Mouse (Mus musculus) ES-Bruce4 (cell line): ENCODE data around the gene Lipe. TPM values are rescaled to one million over a fixed set of nuclear protein-coding genes. Genes with fewer than 3 reads are reported as not detected.

ENCODE experiments used
- H3K27ac ChIP-seq: 2 replicates; pipeline ENCODE4 v1.5.1; 2012; ENCODE audit warnings: low read length, inconsistent platforms; ENCODE audit not compliant: insufficient read depth
- H3K27me3 ChIP-seq: 2 replicates; pipeline ENCODE4 v1.6.1; 2012; ENCODE audit warnings: mild to moderate bottlenecking, low read length, inconsistent platforms; ENCODE audit not compliant: control insufficient read depth, poor library complexity, insufficient read depth, severe bottlenecking
- H3K36me3 ChIP-seq: 2 replicates; pipeline ENCODE4 v1.6.1; 2012; ENCODE audit warnings: inconsistent platforms, mild to moderate bottlenecking, low read length, moderate library complexity; ENCODE audit not compliant: control insufficient read depth, poor library complexity, insufficient read depth, severe bottlenecking
- H3K4me1 ChIP-seq: one replicate; pipeline ENCODE4 v1.8.1; 2011; ENCODE audit warnings: low read length; ENCODE audit not compliant: control insufficient read depth, insufficient read depth
- H3K4me3 ChIP-seq: 2 replicates; pipeline ENCODE4 v1.5.1; 2011; ENCODE audit warnings: low read depth, mild to moderate bottlenecking, low read length
- H3K9ac ChIP-seq: 2 replicates; pipeline ENCODE4 v1.6.1; 2012; ENCODE audit warnings: low read depth, mild to moderate bottlenecking, inconsistent platforms; ENCODE audit not compliant: poor library complexity, severe bottlenecking
- H3K9me3 ChIP-seq: replicated peaks from 2 replicates; pipeline ENCODE4 v1.6.1; 2012; ENCODE audit warnings: mild to moderate bottlenecking, low read length, inconsistent platforms; ENCODE audit not compliant: control insufficient read depth, poor library complexity, insufficient read depth, severe bottlenecking
- CTCF ChIP-seq: IDR thresholded peaks from one replicate; pipeline ENCODE4 v1.8.1; 2011; ENCODE audit warnings: low read depth, low read length
- EP300 ChIP-seq: IDR thresholded peaks from 2 replicates; pipeline ENCODE4 v1.6.1; 2011; ENCODE audit warnings: low read depth, low read length; ENCODE audit not compliant: insufficient read depth
- POLR2A ChIP-seq: IDR thresholded peaks from one replicate; pipeline ENCODE4 v1.8.1; 2011; ENCODE audit warnings: low read length; ENCODE audit not compliant: insufficient read depth
- polyA plus RNA-seq: library from polyadenylated mRNA; stranded (reverse); fragments of >200 nt; gene quantifications from 2 replicates; pipeline ENCODE4 v1.2.4, GENCODE M21; 2011; ENCODE audit warnings: low read depth; ENCODE audit not compliant: missing spikeins, insufficient read depth, insufficient read length

Gene Lipe
- polyA plus RNA-seq, 1 experiment: 18.0 TPM

DNA sequence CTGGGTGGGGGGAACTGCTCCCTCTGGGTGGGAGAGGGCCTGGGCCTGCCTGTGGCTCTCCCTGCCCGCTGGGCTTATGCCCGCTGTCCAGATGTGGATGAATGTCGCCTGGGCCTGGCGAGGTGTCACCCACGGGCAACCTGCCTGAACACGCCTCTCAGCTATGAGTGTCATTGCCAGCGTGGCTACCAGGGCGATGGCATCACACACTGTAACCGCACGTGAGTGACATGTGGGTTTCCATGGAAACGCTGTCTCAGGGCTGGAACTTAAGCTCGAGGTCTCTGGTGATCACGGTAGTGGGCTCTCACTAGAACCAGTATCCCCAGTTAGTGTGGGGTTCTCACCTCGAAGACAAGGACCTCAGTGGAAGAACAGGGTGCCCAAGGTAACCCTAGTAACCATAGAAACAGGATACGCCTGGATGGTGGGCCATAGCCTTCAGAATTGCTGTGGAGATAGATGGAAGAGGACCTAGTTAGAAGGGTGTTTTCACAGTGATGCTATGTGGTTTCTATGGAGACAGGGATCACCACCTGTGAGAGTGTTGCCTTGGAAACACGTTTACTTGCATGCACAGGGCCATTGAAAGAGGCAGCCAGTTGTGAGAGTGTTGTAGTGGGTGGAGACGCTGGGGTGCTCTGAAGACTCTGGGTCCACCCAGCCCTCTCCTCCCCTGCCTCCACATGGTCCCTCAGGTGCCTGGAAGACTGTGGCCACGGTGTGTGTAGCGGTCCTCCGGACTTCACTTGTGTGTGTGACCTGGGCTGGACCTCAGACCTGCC is 57.3 kb downstream of the Lipe start:
- Histone ChIP-seq H3K27ac (no peak overlapping the region), H3K36me3 (no peaks in the 10 kb centered on the region)

DNA sequence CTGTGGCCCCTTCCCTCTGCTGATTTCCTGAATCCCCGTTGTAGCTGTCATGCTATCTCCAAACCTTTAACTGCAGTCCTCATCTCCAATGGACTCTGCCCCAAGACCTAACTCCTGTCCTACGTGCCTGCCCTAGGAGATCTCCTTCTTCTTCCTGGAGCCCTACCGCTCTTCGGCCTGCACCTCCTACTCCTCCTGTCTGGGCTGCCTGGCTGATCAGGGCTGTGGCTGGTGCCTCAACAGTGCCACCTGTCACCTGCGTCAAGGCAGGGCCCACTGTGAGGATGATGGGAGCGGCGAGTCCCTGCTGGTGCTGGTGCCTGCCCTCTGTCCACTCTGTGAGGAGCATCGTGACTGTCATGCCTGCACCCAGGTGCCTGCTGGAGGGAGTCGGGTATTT is 59.2 kb downstream of the Lipe start:
- no peak for TF ChIP-seq EP300
- no peak for TF ChIP-seq CTCF
- TF ChIP-seq POLR2A: no peak
- Histone ChIP-seq H3K4me1 (no peaks in the 10 kb centered on the region), H3K9ac (no peak overlapping the region), H3K27ac (no peak overlapping the region), H3K27me3 (no peaks in the 10 kb centered on the region), H3K4me3 (no peak overlapping the region), H3K36me3 (no peaks in the 10 kb centered on the region), H3K9me3 (no peaks in the 10 kb centered on the region)

More for the DNA sequence above, 57.3 kb downstream of the Lipe start:
- Histone ChIP-seq H3K4me1 (no peaks in the 10 kb centered on the region), H3K9ac (no peak overlapping the region), H3K27me3 (no peaks in the 10 kb centered on the region), H3K4me3 (no peak overlapping the region), H3K9me3 (no peaks in the 10 kb centered on the region)
- TF ChIP-seq POLR2A: no peak
- TF ChIP-seq EP300: no peak
- TF ChIP-seq CTCF: no peak

DNA sequence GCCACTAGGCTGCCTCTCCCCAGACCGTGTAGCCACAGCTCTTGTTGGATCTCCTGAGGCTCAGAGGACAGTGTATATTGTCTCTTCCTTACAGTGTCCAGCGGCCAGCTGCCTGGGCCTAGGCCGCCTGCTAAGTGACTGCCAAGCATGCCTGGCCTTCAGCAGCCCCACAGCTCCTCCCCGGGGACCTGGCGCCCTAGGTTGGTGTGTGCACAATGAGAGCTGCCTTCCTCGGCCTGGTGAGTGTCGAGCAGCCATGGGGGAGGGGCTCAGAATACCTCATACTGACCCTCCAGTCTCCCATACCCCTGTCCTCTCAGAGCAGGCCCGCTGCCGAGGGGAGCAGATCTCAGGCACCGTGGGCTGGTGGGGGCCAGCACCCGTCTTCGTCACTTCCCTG is 64.0 kb downstream of the Lipe start:
- Histone ChIP-seq H3K9me3 (no peaks in the 10 kb centered on the region), H3K4me3 (no peak overlapping the region), H3K9ac (no peak overlapping the region), H3K36me3 (no peaks in the 10 kb centered on the region), H3K27me3 (no peaks in the 10 kb centered on the region), H3K27ac (no peak overlapping the region), H3K4me1 (no peaks in the 10 kb centered on the region)
- TF ChIP-seq EP300: no peak
- no peak for TF ChIP-seq CTCF
- TF ChIP-seq POLR2A: no peak

DNA sequence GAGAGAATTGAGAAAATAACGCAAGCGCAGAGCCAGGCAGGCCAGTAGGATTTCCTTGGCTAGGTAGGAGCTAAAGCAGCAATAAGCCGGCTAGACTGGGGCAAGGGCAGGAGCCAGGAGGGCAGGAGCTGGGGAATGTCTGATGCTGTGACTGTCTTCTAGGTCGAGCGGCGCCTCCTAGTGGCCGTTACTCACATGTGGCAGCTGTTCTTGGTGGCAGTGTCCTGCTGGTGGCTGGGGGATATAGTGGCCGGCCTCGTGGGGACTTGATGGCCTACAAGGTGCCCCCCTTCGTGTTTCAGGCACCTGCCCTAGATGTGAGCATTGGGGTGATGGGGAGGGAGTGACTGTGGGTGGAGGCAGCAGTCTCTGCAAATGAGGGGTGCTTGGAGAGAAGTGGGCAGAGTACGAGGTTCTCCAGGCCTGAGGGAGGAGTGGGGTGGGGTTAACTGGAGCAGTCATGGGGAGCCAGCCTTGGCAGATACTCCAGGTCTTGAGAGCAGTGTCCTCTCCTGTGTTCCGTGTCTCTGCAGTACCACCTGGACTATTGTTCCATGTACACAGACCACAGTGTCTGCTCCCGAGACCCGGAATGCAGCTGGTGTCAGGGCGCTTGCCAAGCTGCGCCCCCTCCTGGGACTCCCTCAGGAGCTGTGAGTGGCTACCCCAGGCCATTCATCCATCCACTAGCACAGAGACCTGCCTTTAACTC is 64.8 kb downstream of the Lipe start:
- no peak overlapping the region for H3K4me3 ChIP-seq
- H3K27me3 ChIP-seq: no peaks in the 10 kb centered on the region
- TF ChIP-seq EP300: 0 out of 2 replicates have a peak, but pooled peaks have one; percentile 9
- peak; percentile 97 for TF ChIP-seq CTCF
- TF ChIP-seq POLR2A: no peak
- no peak overlapping the region for H3K9ac ChIP-seq
- no peaks in the 10 kb centered on the region for H3K36me3 ChIP-seq
- H3K27ac ChIP-seq: no peak overlapping the region
- H3K4me1 ChIP-seq: no peaks in the 10 kb centered on the region
- no peaks in the 10 kb centered on the region for H3K9me3 ChIP-seq

Other genes starting within 250 kb of the Lipe start
- gene Pou2f2, start 219.0 kb downstream of the Lipe start, polyA plus RNA-seq: 1.8 and 2.1 TPM in 2 replicates
- gene Dedd2, start 178.1 kb downstream of the Lipe start, polyA plus RNA-seq: 9.6 and 10.2 TPM in 2 replicates
- 6.5 and 7.2 TPM in 2 replicates for gene Zfp526, start 177.3 kb downstream of the Lipe start, polyA plus RNA-seq
- gene Gsk3a, start 160.9 kb downstream of the Lipe start, polyA plus RNA-seq: 77.3 and 84.3 TPM in 2 replicates
- 61.8 and 63.8 TPM in 2 replicates for gene Erf, start 147.9 kb downstream of the Lipe start, polyA plus RNA-seq
- 128 and 141 TPM in 2 replicates for gene Cic, start 131.0 kb downstream of the Lipe start, polyA plus RNA-seq
- 47.8 and 55.6 TPM in 2 replicates for gene Pafah1b3, start 100.7 kb downstream of the Lipe start, polyA plus RNA-seq
- gene Prr19, start 97.3 kb downstream of the Lipe start, polyA plus RNA-seq: 1.3 and 1.6 TPM in 2 replicates
- 2.0 and 2.5 TPM in 2 replicates for gene Tmem145, start 92.6 kb downstream of the Lipe start, polyA plus RNA-seq
- gene Megf8, start 81.5 kb downstream of the Lipe start, polyA plus RNA-seq: 22.2 and 25.7 TPM in 2 replicates
- gene Cnfn, start 29.0 kb downstream of the Lipe start, polyA plus RNA-seq: not detected in 2 replicates
- not detected in 2 replicates for gene Cxcl17, start 14.2 kb upstream of the Lipe start, polyA plus RNA-seq
- gene Ceacam1, start 78.9 kb upstream of the Lipe start, polyA plus RNA-seq: 1.1 and 1.5 TPM in 2 replicates
- not detected in 2 replicates for gene Ceacam2, start 141.1 kb upstream of the Lipe start, polyA plus RNA-seq
- gene Erich4, start 217.2 kb upstream of the Lipe start, polyA plus RNA-seq: not detected in 2 replicates
- gene Dmac2, start 220.7 kb upstream of the Lipe start, polyA plus RNA-seq: 32.8 and 33.4 TPM in 2 replicates
- 0.60 and 0.87 TPM in 2 replicates for gene B3gnt8, start 227.9 kb upstream of the Lipe start, polyA plus RNA-seq